Mouse (Mus musculus): ENCODE data around the gene Ints13.

The Ints13 gene

DNA sequence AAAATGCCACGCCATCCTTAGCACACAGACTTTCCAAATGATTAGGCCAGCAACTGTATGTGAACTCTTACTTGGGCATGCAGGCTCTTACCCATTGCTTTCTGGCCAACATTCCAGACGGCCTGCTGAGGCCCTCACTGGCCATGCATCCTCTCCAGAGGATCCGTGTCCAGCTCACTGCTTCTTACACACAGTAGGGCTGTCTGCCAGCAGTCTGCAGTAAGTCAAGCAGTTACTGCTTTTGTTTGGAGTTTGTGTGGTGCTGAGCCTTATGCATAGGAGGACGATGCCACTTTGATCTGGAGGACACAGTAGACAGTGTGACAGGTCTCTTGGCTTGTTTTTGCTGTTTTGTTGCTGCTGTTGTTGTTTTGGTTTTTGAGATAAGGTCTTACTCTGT is 39.0 kb downstream of the Ints13 start:
- no peak for DNase-seq (ENCODE audit: low spot score in 2 of 2)

DNA sequence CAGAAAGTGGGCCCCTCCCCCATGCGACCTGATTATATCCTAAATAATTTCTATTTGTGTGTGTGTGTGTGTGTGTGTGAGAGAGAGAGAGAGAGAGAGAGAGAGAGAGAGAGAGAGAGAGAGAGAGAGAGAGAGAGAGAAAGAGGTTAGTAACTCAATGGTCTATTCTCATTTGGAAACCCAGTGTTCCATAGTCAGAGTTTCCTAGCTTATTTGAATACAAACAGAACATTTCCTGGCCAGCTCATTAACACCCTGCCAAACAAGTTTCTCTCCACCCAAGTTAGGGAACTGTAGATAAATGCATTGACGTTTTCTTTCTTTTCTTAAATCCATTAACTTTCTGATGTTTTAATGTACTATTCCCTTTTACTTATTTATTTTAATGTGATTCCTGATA is 39.6 kb downstream of the Ints13 start:
- no peak for DNase-seq (ENCODE audit: low spot score in 2 of 2)

DNA sequence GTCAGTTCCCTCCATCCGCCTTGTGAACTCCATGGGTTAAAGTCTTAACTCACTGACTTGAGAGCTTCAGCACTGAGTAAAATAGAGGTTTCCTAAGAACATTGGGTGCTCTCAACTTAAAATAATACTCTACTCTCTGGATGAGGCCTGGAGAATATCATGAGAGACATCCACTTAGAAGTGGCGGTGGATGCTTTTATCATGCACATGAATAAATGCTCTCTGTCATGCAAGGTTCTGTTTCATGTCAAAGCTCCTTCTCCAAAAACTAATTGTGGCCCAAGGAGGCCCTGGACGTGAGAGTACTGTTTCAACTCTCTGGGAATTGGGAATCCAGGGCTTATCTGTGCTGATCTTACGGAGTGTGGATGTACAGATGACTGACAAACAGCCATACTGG is 40.5 kb downstream of the Ints13 start:
- DNase-seq (ENCODE audit: low spot score in 2 of 2), result no peak

- DNase-seq (ENCODE audit: low spot score in 2 of 2), result no peak
Observed at GRCm38 (mm10) chr6:146535501-146535900, 42.1 kb downstream of the Ints13 start.

DNA sequence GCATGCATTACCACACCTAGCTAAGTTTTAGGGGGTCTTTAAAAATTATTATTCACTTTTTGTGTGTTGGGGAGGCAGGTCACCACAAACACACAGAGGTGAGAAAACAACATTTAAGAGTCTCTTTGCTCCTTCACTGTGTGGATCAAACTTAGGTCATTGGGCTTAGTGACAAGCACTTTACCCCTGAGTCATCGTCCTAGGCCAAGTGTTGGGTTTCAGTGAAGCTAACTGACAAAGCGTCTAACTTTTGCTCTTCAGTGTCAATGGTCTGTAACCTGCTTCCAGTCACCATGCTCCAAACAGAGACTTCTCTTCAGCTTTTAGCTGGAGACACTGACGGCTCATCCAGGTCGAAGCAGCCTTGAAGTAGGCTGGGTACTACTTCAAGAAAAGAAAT is 44.5 kb downstream of the Ints13 start:
- DNase-seq (ENCODE audit: low spot score in 2 of 2), result no peak

- DNase-seq (ENCODE audit: low spot score in 2 of 2), result no peak
Observed at GRCm38 (mm10) chr6:146530769-146531168, 46.9 kb downstream of the Ints13 start.

DNA sequence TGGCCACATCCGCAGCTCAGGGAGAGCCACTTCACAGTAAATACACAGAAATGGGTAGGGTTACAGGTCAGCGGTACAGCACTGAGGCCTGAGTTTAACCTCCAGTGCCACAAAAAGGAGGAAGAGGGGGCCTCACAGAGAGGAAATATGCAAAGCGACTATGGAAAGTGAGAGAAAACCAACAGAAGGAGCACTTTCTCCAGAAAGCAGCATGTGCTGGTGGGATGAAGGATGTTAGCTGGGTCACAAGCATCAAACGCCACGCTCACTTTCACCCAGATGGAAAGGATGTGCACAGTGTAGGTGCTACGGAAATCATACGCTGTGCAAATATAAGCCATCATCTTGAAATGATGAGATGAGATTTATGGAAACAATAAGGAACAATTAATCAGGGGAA is 47.3 kb downstream of the Ints13 start:
- no peak for DNase-seq (ENCODE audit: low spot score in 2 of 2)

DNA sequence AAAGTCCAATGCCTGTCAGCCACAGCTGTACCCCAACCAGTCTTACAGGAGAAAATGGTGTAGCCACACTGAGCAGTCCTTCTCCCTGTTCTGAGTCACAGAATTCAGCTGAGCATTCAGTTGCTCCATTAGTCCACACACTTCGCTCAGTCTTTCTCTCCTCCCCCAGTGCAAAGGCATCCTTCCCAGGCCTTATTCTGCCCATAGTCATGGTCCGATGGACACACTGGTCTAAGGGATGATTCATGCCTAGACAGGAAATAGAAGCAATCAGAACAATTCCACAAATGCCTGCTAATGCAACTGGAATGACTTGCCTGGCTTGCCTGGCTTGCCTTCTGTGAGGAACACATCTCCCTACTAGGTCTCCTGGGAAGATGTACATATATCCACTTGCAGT is 50.1 kb downstream of the Ints13 start:
- DNase-seq (ENCODE audit: low spot score in 2 of 2), result no peak

- DNase-seq (ENCODE audit: low spot score in 2 of 2), result no peak
Observed at GRCm38 (mm10) chr6:146525500-146525899, 52.1 kb downstream of the Ints13 start.

- DNase-seq (ENCODE audit: low spot score in 2 of 2), result peak; percentile 31 to 51
Observed at GRCm38 (mm10) chr6:146521456-146522245, 56.0 kb downstream of the Ints13 start.

GRCm38 (mm10) chr6:146519019-146519418 is 58.6 kb downstream of the Ints13 start:
- no peak for DNase-seq (ENCODE audit: low spot score in 2 of 2)

GRCm38 (mm10) chr6:146515936-146516335 is 61.7 kb downstream of the Ints13 start:
- no peak for DNase-seq (ENCODE audit: low spot score in 2 of 2)

DNA sequence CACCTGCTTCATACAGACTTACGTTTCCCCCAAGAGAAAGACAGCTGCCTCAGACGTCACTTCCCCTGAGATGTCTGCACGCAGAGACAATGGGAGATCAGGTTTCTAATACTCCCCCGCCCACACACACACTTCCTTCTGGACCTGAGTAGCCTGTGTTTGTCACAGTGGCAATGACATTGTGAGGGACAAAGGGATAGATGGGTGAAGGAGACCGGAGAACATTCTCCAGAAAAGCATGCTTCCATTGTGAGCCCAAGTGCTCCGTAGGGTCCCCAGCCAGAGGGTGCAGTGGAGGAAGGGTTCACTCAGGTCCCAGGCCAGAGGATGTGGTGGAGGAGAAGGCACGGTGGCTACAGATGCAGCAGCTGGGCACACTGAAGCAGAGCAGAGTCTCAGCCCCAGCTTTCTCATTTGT is 63.1 kb downstream of the Ints13 start:
- peak in 1 of 2 experiments; percentile 44 for DNase-seq (ENCODE audit: low spot score in 2 of 2)

DNA sequence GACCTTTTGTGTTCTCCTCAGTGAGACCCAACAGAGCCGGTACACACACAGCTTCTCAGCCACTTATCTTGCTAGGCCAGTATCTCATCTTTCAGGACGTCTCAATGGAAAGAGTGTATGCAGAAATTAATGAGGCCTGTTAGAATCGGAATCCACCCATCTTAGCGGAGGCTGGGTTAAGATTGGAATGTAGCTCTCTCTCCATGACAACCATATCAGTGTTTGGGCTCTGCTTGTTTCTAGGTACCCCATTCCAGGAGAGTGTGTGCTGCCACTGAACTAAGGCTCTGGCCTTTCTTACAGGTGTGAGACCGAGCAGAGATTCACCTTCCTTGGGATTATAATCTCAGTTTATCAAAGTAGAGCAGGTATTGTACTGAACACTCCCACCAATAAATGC is 63.7 kb downstream of the Ints13 start:
- no peak for DNase-seq (ENCODE audit: low spot score in 2 of 2)

- no peak for DNase-seq (ENCODE audit: low spot score in 2 of 2)
Observed at GRCm38 (mm10) chr6:146513384-146513783, 64.3 kb downstream of the Ints13 start.

DNA sequence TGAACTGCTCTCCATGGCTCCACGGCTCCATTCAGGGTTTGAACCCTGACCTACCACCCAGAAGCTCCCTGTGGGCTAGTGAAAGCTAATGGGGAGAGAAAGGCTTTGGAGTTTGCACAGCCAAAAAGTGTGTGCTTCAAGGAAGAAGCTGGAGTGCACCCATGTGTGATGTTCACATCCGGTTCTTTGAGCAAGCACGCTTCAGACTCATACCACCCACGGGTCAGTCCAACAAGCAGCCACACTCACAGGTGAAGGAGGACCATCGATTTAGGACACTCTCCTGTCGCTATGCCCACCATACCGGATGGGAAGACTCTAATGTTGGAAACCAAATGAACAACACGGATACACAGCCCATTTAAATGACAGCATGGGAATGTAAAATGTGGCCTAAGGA is 66.1 kb downstream of the Ints13 start:
- no peak for DNase-seq (ENCODE audit: low spot score in 2 of 2)

DNA sequence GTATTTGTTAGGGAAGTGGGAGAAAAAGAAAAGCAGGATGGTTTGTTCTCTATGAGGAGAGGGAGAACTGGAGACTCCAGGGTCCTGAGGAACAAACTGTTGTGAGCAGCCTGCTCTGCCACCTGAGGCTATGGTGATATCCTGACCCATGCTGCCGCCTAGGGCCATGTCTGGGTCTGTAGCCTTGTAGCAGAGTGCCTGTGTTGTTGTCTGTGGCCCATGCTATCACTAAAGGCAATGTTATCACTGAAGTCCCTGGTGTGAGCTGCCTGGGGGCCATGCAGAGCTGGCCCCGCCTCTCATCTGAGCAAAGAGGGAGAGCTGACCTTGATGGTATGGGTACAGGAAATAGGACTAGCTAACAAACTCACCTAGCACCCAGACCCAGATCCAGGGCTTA is 67.7 kb downstream of the Ints13 start:
- no peak for DNase-seq (ENCODE audit: low spot score in 2 of 2)

- DNase-seq (ENCODE audit: low spot score in 2 of 2), result no peak
Observed at GRCm38 (mm10) chr6:146504459-146504858, 73.2 kb downstream of the Ints13 start.

DNA sequence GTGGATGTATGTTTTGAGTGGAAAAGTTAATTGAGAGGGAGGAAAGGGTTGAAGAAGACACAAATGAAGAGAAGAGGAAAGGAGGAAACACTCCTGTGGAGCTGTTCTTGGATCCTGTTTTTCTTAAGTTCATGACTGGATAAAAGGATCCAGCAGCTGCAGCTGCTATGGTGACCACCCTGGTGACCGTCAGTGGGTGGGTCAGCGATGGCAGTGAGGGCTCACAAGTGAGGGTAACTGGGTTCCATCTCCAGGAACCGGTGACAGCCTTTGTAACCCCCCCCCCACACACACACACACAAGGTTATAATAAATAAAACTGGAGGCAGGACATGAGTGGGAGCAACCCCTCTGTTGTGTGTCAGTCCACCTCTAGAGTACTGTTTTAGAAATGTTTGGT is 74.8 kb downstream of the Ints13 start:
- no peak for DNase-seq (ENCODE audit: low spot score in 2 of 2)

- peak; percentile 70 to 81 for DNase-seq (ENCODE audit: low spot score in 2 of 2)
Observed at GRCm38 (mm10) chr6:146501866-146502804, 75.5 kb downstream of the Ints13 start, which contains the start of gene Itpr2. TSS of gene Itpr2 (minus strand) at chr6:146502223.

GRCm38 (mm10) chr6:146501316-146501865 is 76.2 kb downstream of the Ints13 start:
- DNase-seq (ENCODE audit: low spot score in 2 of 2), result peak; percentile 55 to 75

DNA sequence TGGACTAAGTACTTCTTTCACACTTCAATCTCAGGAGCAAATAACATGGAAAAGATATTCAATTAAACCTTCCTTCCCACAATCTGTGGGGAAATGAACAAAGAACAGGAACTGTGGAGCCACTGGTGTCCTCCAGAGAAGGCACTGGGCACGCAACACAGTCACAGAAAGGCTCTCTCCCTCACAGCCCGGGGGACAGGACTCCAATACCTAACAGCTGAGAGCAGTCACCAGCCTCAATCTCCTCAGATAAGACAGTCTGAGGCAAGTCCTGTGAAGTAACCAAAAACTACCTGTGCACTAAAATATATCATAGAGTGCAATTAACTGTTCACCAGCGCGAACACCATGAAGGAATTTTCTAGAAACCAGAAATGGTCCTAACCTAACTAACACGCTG is 76.9 kb downstream of the Ints13 start:
- DNase-seq (ENCODE audit: low spot score in 2 of 2), result no peak

All from natural killer cell, adult 2 months (primary cell).